Mouse (Mus musculus): Measurements from ENCODE around the gene Hist1h2bj. TPM values are rescaled to one million over a fixed set of nuclear protein-coding genes. Genes with fewer than 3 reads are reported as not detected.
A peak's percentile ranks its signal among the peaks of the same experiment; 100 is the strongest.

Gene Hist1h2bj
- polyA plus RNA-seq, 1 experiment from 2014 or later: 13.4 TPM

DNA sequence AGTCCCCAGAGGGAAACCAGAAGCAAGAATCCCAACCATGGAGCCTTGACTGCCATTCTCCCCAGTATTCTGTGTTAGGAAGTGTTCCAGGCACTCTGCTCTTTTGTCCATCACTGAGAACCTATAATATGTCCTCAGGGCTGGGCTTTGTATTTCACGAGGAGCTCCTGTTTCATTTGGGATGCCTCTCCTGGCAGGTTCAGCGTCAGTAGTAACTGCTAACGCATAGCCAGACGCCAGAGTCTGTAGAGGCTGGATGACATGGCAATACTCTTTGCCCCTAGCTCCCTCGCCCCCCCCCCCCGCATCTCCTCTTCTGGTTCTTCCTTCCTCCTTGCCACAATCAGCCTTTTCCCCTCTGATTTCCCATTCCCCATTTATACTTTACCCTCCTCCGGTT lies 33.4 kb upstream of the Hist1h2bj start, which contains the start of gene Prss16:
Gene Prss16, minus strand, starts transcription at position 101 of the 400 bp plus-strand sequence.
- no peak for ATAC-seq (ENCODE audit: low read depth)
- Histone ChIP-seq H3K27ac (ENCODE audit: low read length) (no peak within 1 kb of the TSS), H3K4me2 (ENCODE audit: low read depth, low read length) (no peak within 1 kb of the TSS), H3K4me1 (ENCODE audit: control insufficient read depth, low read depth, low read length) (peaks cover 21% of the 10 kb centered on the region), H3K4me3 (ENCODE audit: low read depth, low read length) (no peak within 1 kb of the TSS), H3K27me3 (ENCODE audit: control insufficient read depth, insufficient read depth, low read depth, low read length) (peaks cover 88% of the 10 kb centered on the region), H3K36me3 (ENCODE audit: control insufficient read depth, insufficient read depth) (no peaks in the 10 kb centered on the region), H3K9ac (ENCODE audit: low read depth, low read length) (no peak within 1 kb of the TSS), H3K9me3 (replicated peaks; ENCODE audit: control insufficient read depth, low read length) (no peaks in the 10 kb centered on the region)
- WGBS (ENCODE audit: insufficient replicate concordance): 15% methylated on average over 6 of the region's 7 CpGs

DNA sequence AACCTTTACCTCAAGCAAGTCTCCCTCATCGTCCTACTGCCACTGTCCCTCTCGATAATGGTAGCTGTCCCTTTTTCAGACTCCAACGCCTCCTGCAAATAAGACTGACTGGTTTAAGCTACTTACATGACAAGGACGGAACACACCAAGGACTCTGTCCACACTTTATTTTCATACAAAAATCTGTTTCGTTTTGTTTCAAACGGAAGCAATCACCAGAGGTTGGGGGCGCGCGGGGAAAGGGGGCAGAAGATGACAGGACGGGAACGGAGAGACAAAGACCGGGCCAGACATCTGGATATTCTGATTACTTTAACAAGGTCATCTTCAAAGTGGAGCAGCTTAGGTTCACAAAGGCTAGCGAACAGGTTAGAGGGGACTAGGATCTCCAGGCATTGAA lies 29.3 kb upstream of the Hist1h2bj start:
- 13% methylated on average over 13 of the region's 13 CpGs for WGBS (ENCODE audit: insufficient replicate concordance)
- Histone ChIP-seq H3K4me1 (ENCODE audit: control insufficient read depth, low read depth, low read length) (peaks cover 16% of the 10 kb centered on the region), H3K36me3 (ENCODE audit: control insufficient read depth, insufficient read depth) (no peaks in the 10 kb centered on the region), H3K9ac (ENCODE audit: low read depth, low read length) (no peak overlapping the region), H3K27me3 (ENCODE audit: control insufficient read depth, insufficient read depth, low read depth, low read length) (peaks cover 55% of the 10 kb centered on the region), H3K9me3 (replicated peaks; ENCODE audit: control insufficient read depth, low read length) (no peaks in the 10 kb centered on the region), H3K27ac (ENCODE audit: low read length) (no peak overlapping the region), H3K4me3 (ENCODE audit: low read depth, low read length) (no peak overlapping the region), H3K4me2 (ENCODE audit: low read depth, low read length) (no peak overlapping the region)
- ATAC-seq (ENCODE audit: low read depth): no peak

DNA sequence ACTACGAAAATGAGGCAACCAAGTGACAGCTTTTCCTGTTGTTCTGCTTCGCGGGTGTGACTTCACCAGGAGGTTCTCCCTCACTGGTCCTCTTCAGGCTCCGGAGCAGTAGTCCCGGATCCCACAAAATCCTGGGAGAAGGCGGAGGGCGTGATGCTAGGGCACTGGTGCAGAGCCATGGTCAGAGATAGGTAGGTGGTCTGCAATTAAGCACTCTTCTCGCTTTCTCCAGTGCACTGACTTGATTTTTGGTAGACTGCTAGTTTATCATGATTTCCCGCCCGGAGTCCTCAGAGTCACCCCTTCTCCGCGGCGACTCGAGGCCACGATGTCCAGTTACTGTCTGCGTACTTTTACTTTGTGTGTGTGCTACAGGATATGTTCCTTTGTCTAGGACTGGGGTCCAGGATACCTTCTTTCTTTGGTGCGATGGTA lies 28.6 kb upstream of the Hist1h2bj start:
- no peak for ATAC-seq (ENCODE audit: low read depth)
- Histone ChIP-seq H3K36me3 (ENCODE audit: control insufficient read depth, insufficient read depth) (no peaks in the 10 kb centered on the region), H3K9ac (ENCODE audit: low read depth, low read length) (no peak overlapping the region), H3K27me3 (ENCODE audit: control insufficient read depth, insufficient read depth, low read depth, low read length) (peaks cover 48% of the 10 kb centered on the region), H3K4me1 (ENCODE audit: control insufficient read depth, low read depth, low read length) (peaks cover 16% of the 10 kb centered on the region), H3K27ac (ENCODE audit: low read length) (no peak overlapping the region), H3K4me2 (ENCODE audit: low read depth, low read length) (peak overlapping the region; percentile 57), H3K4me3 (ENCODE audit: low read depth, low read length) (peak overlapping the region; percentile 39), H3K9me3 (replicated peaks; ENCODE audit: control insufficient read depth, low read length) (no peaks in the 10 kb centered on the region)
- 11% methylated on average over 17 of the region's 17 CpGs for WGBS (ENCODE audit: insufficient replicate concordance)

DNA sequence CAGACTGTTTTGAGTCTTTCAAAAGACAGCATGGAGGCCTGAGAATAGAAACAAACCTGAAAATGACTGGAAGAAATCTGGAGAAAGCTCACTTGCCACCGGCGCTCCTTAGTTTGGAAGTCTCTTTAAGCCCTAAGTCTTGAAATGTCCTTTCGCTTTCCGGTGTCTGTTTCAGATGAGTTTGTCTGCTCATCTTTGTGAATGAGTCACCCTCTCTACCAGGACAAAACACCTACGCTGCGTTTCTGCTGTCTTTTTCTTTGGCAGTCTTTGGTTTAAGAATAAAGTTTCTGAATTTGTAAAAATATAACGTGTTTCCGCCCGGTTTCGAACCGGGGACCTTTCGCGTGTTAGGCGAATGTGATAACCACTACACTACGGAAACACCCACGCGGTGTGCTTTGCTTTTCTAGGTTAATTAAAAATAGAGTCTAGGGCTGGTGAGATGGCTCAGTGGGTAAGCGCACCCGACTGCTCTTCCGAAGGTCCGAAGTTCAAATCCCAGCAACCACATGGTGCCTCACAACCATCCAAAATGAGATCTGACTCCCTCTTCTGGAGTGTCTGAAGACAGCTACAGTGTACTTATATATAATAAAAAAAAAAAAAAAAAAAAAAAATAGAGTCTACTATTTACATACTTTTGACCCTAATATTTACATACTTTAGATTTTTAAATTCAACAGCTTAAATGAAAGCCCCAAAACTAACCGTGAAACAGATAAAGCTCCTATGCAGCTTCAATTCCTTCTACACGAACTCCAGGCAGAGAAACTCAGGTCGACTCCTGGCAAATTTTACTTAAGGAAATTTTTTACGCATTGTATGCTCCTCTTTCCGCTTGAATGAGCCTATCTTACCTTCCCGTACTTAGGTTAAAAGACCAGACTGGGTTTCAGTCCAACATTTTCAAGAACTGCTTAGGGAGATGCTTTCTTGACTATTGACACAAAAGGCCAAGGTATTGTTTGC lies 27.2 kb upstream of the Hist1h2bj start:
- H3K4me3 ChIP-seq (ENCODE audit: low read depth, low read length): peak overlapping the region; percentile 41
- WGBS (ENCODE audit: insufficient replicate concordance): 12% methylated on average over 27 of the region's 27 CpGs
- H3K9ac ChIP-seq (ENCODE audit: low read depth, low read length): peak overlapping the region; percentile 21; the same call in 1 of the 2 replicates
- H3K4me2 ChIP-seq (ENCODE audit: low read depth, low read length): peak overlapping the region; percentile 57
- peaks cover 22% of the 10 kb centered on the region for H3K4me1 ChIP-seq (ENCODE audit: control insufficient read depth, low read depth, low read length)
- H3K36me3 ChIP-seq (ENCODE audit: control insufficient read depth, insufficient read depth): no peaks in the 10 kb centered on the region
- no peaks in the 10 kb centered on the region for H3K9me3 ChIP-seq (replicated peaks; ENCODE audit: control insufficient read depth, low read length)
- no peak overlapping the region for H3K27ac ChIP-seq (ENCODE audit: low read length)
- peaks cover 35% of the 10 kb centered on the region for H3K27me3 ChIP-seq (ENCODE audit: control insufficient read depth, insufficient read depth, low read depth, low read length)
- ATAC-seq (ENCODE audit: low read depth): peak; percentile 87

DNA sequence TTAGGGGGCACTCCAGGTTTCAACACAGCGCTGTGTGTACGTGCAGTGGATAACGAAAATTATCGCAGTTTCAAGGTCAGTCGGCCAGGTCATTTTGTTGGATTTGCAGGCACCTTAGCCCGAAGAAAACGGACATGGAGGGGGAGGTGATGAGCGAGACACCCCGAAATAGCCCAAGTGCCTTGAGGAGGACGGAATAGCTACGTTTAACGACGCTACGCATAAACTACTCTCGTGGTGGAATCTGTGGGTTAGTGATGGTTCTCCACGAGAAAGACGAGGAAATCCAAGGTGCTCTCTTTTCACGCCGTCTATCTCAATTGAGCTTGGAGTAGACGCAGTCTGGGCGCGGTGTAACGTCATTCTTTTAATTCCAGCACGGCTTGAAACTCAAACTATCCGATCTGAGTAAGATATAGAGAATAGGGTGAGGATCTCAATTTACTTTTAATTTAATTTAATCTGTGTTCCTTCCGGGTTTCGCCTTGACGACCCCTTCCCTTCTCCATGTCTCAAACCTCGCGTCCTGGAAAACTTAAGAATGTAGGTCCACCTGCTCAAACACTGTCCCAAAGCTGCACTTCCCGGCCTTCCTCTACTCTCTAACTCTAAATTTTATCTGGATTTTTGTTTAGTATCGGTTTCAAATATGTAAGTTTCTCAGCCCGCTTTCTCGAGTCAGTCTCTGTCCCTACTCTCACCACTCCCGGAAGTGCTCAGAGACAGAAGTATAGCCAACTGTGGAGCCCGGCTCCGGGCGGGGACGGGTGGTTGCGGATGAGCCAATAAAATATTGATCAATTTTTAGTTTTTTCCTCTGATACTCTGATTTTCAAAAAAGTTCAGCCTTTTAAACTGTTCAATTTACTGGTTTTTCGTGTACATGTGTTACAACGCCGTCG lies 22.8 kb upstream of the Hist1h2bj start:
- peak overlapping the region; percentile 92 for H3K4me2 ChIP-seq (ENCODE audit: low read depth, low read length)
- H3K9me3 ChIP-seq (replicated peaks; ENCODE audit: control insufficient read depth, low read length): no peaks in the 10 kb centered on the region
- H3K27me3 ChIP-seq (ENCODE audit: control insufficient read depth, insufficient read depth, low read depth, low read length): peaks cover 4% of the 10 kb centered on the region
- under 1% methylated on average over 44 of the region's 44 CpGs for WGBS (ENCODE audit: insufficient replicate concordance)
- no peaks in the 10 kb centered on the region for H3K36me3 ChIP-seq (ENCODE audit: control insufficient read depth, insufficient read depth)
- ATAC-seq (ENCODE audit: low read depth): peak; percentile 57
- H3K9ac ChIP-seq (ENCODE audit: low read depth, low read length): peak overlapping the region; percentile 68
- peak overlapping the region; percentile 70 for H3K4me3 ChIP-seq (ENCODE audit: low read depth, low read length)
- H3K4me1 ChIP-seq (ENCODE audit: control insufficient read depth, low read depth, low read length): peaks cover 12% of the 10 kb centered on the region
- H3K27ac ChIP-seq (ENCODE audit: low read length): peak overlapping the region; percentile 39

DNA sequence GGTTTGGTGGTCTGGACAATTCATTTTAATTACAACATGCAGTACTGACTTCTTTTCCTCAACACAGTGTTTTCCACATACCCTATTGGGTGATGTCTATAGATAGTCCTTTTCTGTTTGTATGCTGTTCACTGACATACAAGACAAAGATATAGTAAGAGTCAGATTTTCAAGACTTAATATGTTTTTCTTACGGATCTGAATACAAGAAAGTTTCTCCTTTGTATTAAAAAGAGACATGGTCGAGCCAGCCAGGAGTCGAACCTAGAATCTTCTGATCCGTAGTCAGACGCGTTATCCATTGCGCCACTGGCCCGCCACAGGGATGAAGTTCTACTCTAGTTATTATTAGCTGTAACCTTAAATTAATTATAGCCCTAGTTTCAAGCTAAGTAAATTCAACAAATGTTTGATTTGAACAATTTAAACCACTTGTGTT lies 22.1 kb upstream of the Hist1h2bj start:
- Histone ChIP-seq H3K4me1 (ENCODE audit: control insufficient read depth, low read depth, low read length) (peaks cover 11% of the 10 kb centered on the region), H3K27ac (ENCODE audit: low read length) (peak overlapping the region; percentile 70), H3K9me3 (replicated peaks; ENCODE audit: control insufficient read depth, low read length) (no peaks in the 10 kb centered on the region), H3K36me3 (ENCODE audit: control insufficient read depth, insufficient read depth) (no peaks in the 10 kb centered on the region), H3K4me2 (ENCODE audit: low read depth, low read length) (peak overlapping the region; percentile 92), H3K4me3 (ENCODE audit: low read depth, low read length) (peak overlapping the region; percentile 70), H3K9ac (ENCODE audit: low read depth, low read length) (peak overlapping the region; percentile 71), H3K27me3 (ENCODE audit: control insufficient read depth, insufficient read depth, low read depth, low read length) (no peaks in the 10 kb centered on the region)
- peak; percentile 74 for ATAC-seq (ENCODE audit: low read depth)
- WGBS (ENCODE audit: insufficient replicate concordance): 0% methylated on average over 8 of the region's 8 CpGs

DNA sequence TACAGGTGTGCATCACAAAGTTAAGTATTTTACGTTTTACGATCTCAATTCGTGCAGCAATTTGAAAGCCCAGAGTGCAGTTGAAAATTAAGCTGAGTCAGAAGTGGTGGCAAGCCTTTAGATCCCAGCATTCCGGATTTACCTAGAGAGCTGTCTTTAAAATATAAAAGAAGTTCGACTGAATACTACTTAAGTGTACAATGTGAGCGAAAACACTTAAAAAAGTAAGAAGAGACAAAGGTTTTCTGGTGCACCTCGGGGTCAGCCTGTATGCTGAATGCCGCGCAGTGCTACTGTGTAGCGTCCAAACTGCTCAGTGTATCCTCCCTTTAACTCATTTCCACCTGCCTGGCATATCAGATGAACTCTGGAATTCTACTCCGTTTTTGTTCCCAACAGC lies 21.4 kb upstream of the Hist1h2bj start:
- peaks cover 11% of the 10 kb centered on the region for H3K4me1 ChIP-seq (ENCODE audit: control insufficient read depth, low read depth, low read length)
- no peaks in the 10 kb centered on the region for H3K9me3 ChIP-seq (replicated peaks; ENCODE audit: control insufficient read depth, low read length)
- ATAC-seq (ENCODE audit: low read depth): peak; percentile 43
- peak overlapping the region; percentile 70 for H3K27ac ChIP-seq (ENCODE audit: low read length)
- H3K9ac ChIP-seq (ENCODE audit: low read depth, low read length): peak overlapping the region; percentile 71
- H3K4me2 ChIP-seq (ENCODE audit: low read depth, low read length): peak overlapping the region; percentile 92
- WGBS (ENCODE audit: insufficient replicate concordance): under 1% methylated on average over 11 of the region's 11 CpGs
- no peaks in the 10 kb centered on the region for H3K36me3 ChIP-seq (ENCODE audit: control insufficient read depth, insufficient read depth)
- H3K4me3 ChIP-seq (ENCODE audit: low read depth, low read length): peak overlapping the region; percentile 70
- H3K27me3 ChIP-seq (ENCODE audit: control insufficient read depth, insufficient read depth, low read depth, low read length): no peaks in the 10 kb centered on the region

DNA sequence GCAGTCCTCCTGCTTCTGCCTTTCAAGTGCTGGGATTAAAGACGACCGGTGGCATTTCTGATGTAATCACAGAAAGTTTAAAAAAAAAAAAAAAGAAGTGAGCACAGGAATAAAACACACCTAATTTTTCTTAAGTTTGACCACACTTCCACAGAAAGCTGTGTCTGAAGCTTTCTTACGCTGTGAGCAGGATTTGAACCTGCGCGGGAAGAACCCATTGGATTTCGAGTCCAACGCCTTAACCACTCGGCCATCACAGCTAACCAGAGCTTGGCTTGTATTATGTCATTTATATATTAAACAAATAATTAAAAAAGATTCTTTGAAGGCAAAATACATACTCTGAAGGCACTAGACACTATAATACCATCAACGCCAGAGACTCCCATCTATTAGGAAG lies 20.8 kb upstream of the Hist1h2bj start:
- under 1% methylated on average over 9 of the region's 9 CpGs for WGBS (ENCODE audit: insufficient replicate concordance)
- Histone ChIP-seq H3K9me3 (replicated peaks; ENCODE audit: control insufficient read depth, low read length) (no peaks in the 10 kb centered on the region), H3K27ac (ENCODE audit: low read length) (peak overlapping the region; percentile 70), H3K4me2 (ENCODE audit: low read depth, low read length) (peak overlapping the region; percentile 92), H3K27me3 (ENCODE audit: control insufficient read depth, insufficient read depth, low read depth, low read length) (no peaks in the 10 kb centered on the region), H3K4me1 (ENCODE audit: control insufficient read depth, low read depth, low read length) (peaks cover 11% of the 10 kb centered on the region), H3K9ac (ENCODE audit: low read depth, low read length) (peak overlapping the region; percentile 71), H3K36me3 (ENCODE audit: control insufficient read depth, insufficient read depth) (no peaks in the 10 kb centered on the region), H3K4me3 (ENCODE audit: low read depth, low read length) (peak overlapping the region; percentile 70)
- ATAC-seq (ENCODE audit: low read depth): peak; percentile 69

All from liver, embryonic 16.5 days (tissue).